Mouse (Mus musculus): ENCODE measurements around the gene Gprc5c. TPM values are rescaled to one million over a fixed set of nuclear protein-coding genes. Genes with fewer than 3 reads are reported as not detected.

The Gprc5c gene
- total and polyA plus RNA-seq, 3 experiments = not detected

Other genes starting within 250 kb of the Gprc5c start
- gene Rpl38, start 182.6 kb upstream of the Gprc5c start, total RNA-seq (2012; rRNA removed) = 4,892 and 5,142 TPM in 2 replicates
- 1,000 to 10,000 TPM in 1 of 2 experiments, 100 to 1,000 TPM in 1; 851 to 1,236 TPM for gene Rpl38, start 182.6 kb upstream of the Gprc5c start, polyA plus RNA-seq (2012; ENCODE audit: insufficient read depth in 1 of 2, insufficient read length in 2 of 2, low read depth in 1 of 2, low replicate concordance in 2 of 2, missing spikeins in 1 of 2)
- gene Ttyh2, start 175.7 kb upstream of the Gprc5c start, total RNA-seq (2012; rRNA removed) = 9.7 and 10.4 TPM in 2 replicates
- 1 to 10 TPM in 1 of 2 experiments, not detected in 1; 7.2 TPM for gene Ttyh2, start 175.7 kb upstream of the Gprc5c start, polyA plus RNA-seq (2012; ENCODE audit: insufficient read depth in 1 of 2, insufficient read length in 2 of 2, low read depth in 1 of 2, low replicate concordance in 2 of 2, missing spikeins in 1 of 2)
- gene Dnaic2, start 123.7 kb upstream of the Gprc5c start, total RNA-seq (2012; rRNA removed) = not detected in 2 replicates
- not detected for gene Dnaic2, start 123.7 kb upstream of the Gprc5c start, polyA plus RNA-seq (2012; ENCODE audit: insufficient read depth in 1 of 2, insufficient read length in 2 of 2, low read depth in 1 of 2, low replicate concordance in 2 of 2, missing spikeins in 1 of 2)
- not detected in 2 replicates for gene Kif19a, start 85.8 kb upstream of the Gprc5c start, total RNA-seq (2012; rRNA removed)
- not detected for gene Kif19a, start 85.8 kb upstream of the Gprc5c start, polyA plus RNA-seq (2012; ENCODE audit: insufficient read depth in 1 of 2, insufficient read length in 2 of 2, low read depth in 1 of 2, low replicate concordance in 2 of 2, missing spikeins in 1 of 2)
- gene Btbd17, start 55.2 kb upstream of the Gprc5c start, total RNA-seq (2012; rRNA removed) = not detected in 2 replicates
- gene Btbd17, start 55.2 kb upstream of the Gprc5c start, polyA plus RNA-seq (2012; ENCODE audit: insufficient read depth in 1 of 2, insufficient read length in 2 of 2, low read depth in 1 of 2, low replicate concordance in 2 of 2, missing spikeins in 1 of 2) = not detected
- not detected in 2 replicates for gene Gpr142, start 52.2 kb upstream of the Gprc5c start, total RNA-seq (2012; rRNA removed)
- gene Gpr142, start 52.2 kb upstream of the Gprc5c start, polyA plus RNA-seq (2012; ENCODE audit: insufficient read depth in 1 of 2, insufficient read length in 2 of 2, low read depth in 1 of 2, low replicate concordance in 2 of 2, missing spikeins in 1 of 2) = not detected
- not detected in 2 replicates for gene Cd300a, start 38.9 kb downstream of the Gprc5c start, total RNA-seq (2012; rRNA removed)
- gene Cd300a, start 38.9 kb downstream of the Gprc5c start, polyA plus RNA-seq (2012; ENCODE audit: insufficient read depth in 1 of 2, insufficient read length in 2 of 2, low read depth in 1 of 2, low replicate concordance in 2 of 2, missing spikeins in 1 of 2) = under 1 TPM in 1 of 2 experiments, not detected in 1; 0.58 TPM
- gene Cd300lb, start 83.2 kb downstream of the Gprc5c start, total RNA-seq (2012; rRNA removed) = not detected in 2 replicates
- not detected for gene Cd300lb, start 83.2 kb downstream of the Gprc5c start, polyA plus RNA-seq (2012; ENCODE audit: insufficient read depth in 1 of 2, insufficient read length in 2 of 2, low read depth in 1 of 2, low replicate concordance in 2 of 2, missing spikeins in 1 of 2)
- gene Cd300c, start 118.0 kb downstream of the Gprc5c start, total RNA-seq (2012; rRNA removed) = not detected in 2 replicates
- not detected for gene Cd300c, start 118.0 kb downstream of the Gprc5c start, polyA plus RNA-seq (2012; ENCODE audit: insufficient read depth in 1 of 2, insufficient read length in 2 of 2, low read depth in 1 of 2, low replicate concordance in 2 of 2, missing spikeins in 1 of 2)
- not detected in 2 replicates for gene Cd300ld, start 138.8 kb downstream of the Gprc5c start, total RNA-seq (2012; rRNA removed)
- not detected for gene Cd300ld, start 138.8 kb downstream of the Gprc5c start, polyA plus RNA-seq (2012; ENCODE audit: insufficient read depth in 1 of 2, insufficient read length in 2 of 2, low read depth in 1 of 2, low replicate concordance in 2 of 2, missing spikeins in 1 of 2)
- not detected in 2 replicates for gene Cd300c2, start 150.7 kb downstream of the Gprc5c start, total RNA-seq (2012; rRNA removed)
- gene Cd300c2, start 150.7 kb downstream of the Gprc5c start, polyA plus RNA-seq (2012; ENCODE audit: insufficient read depth in 1 of 2, insufficient read length in 2 of 2, low read depth in 1 of 2, low replicate concordance in 2 of 2, missing spikeins in 1 of 2) = not detected
- not detected in 2 replicates for gene Cd300ld2, start 165.0 kb downstream of the Gprc5c start, total RNA-seq (2012; rRNA removed)
- not detected for gene Cd300ld2, start 165.0 kb downstream of the Gprc5c start, polyA plus RNA-seq (2012; ENCODE audit: insufficient read depth in 1 of 2, insufficient read length in 2 of 2, low read depth in 1 of 2, low replicate concordance in 2 of 2, missing spikeins in 1 of 2)
- gene Cd300ld4, start 175.9 kb downstream of the Gprc5c start, total RNA-seq (2012; rRNA removed) = not detected in 2 replicates
- gene Cd300ld4, start 175.9 kb downstream of the Gprc5c start, polyA plus RNA-seq (2012; ENCODE audit: insufficient read depth in 1 of 2, insufficient read length in 2 of 2, low read depth in 1 of 2, low replicate concordance in 2 of 2, missing spikeins in 1 of 2) = not detected
- not detected in 2 replicates for gene Cd300ld5, start 186.6 kb downstream of the Gprc5c start, total RNA-seq (2012; rRNA removed)
- not detected for gene Cd300ld5, start 186.6 kb downstream of the Gprc5c start, polyA plus RNA-seq (2012; ENCODE audit: insufficient read depth in 1 of 2, insufficient read length in 2 of 2, low read depth in 1 of 2, low replicate concordance in 2 of 2, missing spikeins in 1 of 2)
- gene Cd300ld3, start 197.3 kb downstream of the Gprc5c start, total RNA-seq (2012; rRNA removed) = not detected in 2 replicates
- not detected for gene Cd300ld3, start 197.3 kb downstream of the Gprc5c start, polyA plus RNA-seq (2012; ENCODE audit: insufficient read depth in 1 of 2, insufficient read length in 2 of 2, low read depth in 1 of 2, low replicate concordance in 2 of 2, missing spikeins in 1 of 2)
- gene Cd300e, start 211.0 kb downstream of the Gprc5c start, total RNA-seq (2012; rRNA removed) = not detected in 2 replicates
- not detected for gene Cd300e, start 211.0 kb downstream of the Gprc5c start, polyA plus RNA-seq (2012; ENCODE audit: insufficient read depth in 1 of 2, insufficient read length in 2 of 2, low read depth in 1 of 2, low replicate concordance in 2 of 2, missing spikeins in 1 of 2)
- 17.2 and 20.6 TPM in 2 replicates for gene Rab37, start 240.3 kb downstream of the Gprc5c start, total RNA-seq (2012; rRNA removed)
- gene Rab37, start 240.3 kb downstream of the Gprc5c start, polyA plus RNA-seq (2012; ENCODE audit: insufficient read depth in 1 of 2, insufficient read length in 2 of 2, low read depth in 1 of 2, low replicate concordance in 2 of 2, missing spikeins in 1 of 2) = 10 to 100 TPM in 1 of 2 experiments, not detected in 1; 14.6 TPM